Mouse (Mus musculus) kidney, adult 10 weeks (tissue): ENCODE measurements around the gene Pygl. TPM values are rescaled to one million over a fixed set of nuclear protein-coding genes. Genes with fewer than 3 reads are reported as not detected.

Experiments
- polyA plus RNA-seq: library from polyadenylated mRNA; stranded (reverse); fragments of 350-450 nt; fragmentation: Illumina TruSeq; extraction: RNeasy Lipid Tissue Mini Kit (QIAGEN cat#74804); gene quantifications from one replicate; pipeline ENCODE4 v1.2.3, GENCODE M21; 2014; ENCODE audit warnings: low read depth, low replicate concordance

Pygl gene
- 46.7 TPM for polyA plus RNA-seq

GRCm38 (mm10) chr12:70231294-70231693 lies at the start of gene Pygl:
Gene Pygl, minus strand, starts transcription at chr12:70231488.

GRCm38 (mm10) chr12:70153842-70154241 lies 77.4 kb downstream of the Pygl start, which contains the start of gene Abhd12b:
Gene Abhd12b, plus strand, starts transcription at chr12:70154142.

Other genes with a start within 250 kb of the Pygl start
- gene Sav1, start 244.5 kb downstream of the Pygl start, polyA plus RNA-seq, result 83.1 TPM
- gene Nin, start 117.8 kb downstream of the Pygl start, polyA plus RNA-seq, result 5.1 TPM
- not detected for gene Abhd12b, start 77.3 kb downstream of the Pygl start, polyA plus RNA-seq
- gene Trim9, start 116.1 kb upstream of the Pygl start, polyA plus RNA-seq, result not detected
- gene Tmx1, start 221.6 kb upstream of the Pygl start, polyA plus RNA-seq, result 168 TPM